Mouse (Mus musculus) activated CD4-positive, CD25-positive, alpha-beta regulatory T cell, adult 9 weeks (primary cell): ENCODE measurements around the gene Olfr473. TPM values are rescaled to one million over a fixed set of nuclear protein-coding genes. Genes with fewer than 3 reads are reported as not detected.

Experiments
- polyA plus RNA-seq: library from polyadenylated mRNA; unstranded; fragments of 100-300 nt; shearing (Covaris generic); gene quantifications from one replicate; pipeline ENCODE4 v1.2.1, GENCODE M21; 2017

Gene Olfr473
- not detected for polyA plus RNA-seq

DNA sequence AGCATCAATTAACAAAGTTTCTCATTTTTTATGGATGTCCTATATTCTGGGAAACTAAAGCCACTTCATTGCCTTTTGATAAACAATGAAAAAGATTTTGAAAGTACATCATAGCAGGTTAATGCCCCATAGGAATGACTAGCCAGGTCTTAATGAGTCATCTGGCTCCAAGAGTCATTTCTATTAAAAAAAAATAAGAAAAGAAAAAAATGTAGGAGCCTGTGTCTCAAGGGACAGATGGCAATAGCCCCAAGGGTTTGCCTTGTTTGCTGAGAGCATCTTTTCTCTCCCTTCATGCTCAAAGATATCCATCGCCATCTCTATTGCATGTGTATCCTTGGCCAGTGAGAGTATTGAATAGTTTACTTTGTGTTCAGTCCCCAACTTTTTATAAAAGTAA is at the start of gene Olfr473:
TSS of gene Olfr473 (plus strand) at position 301 of the 400 bp plus-strand sequence.

DNA sequence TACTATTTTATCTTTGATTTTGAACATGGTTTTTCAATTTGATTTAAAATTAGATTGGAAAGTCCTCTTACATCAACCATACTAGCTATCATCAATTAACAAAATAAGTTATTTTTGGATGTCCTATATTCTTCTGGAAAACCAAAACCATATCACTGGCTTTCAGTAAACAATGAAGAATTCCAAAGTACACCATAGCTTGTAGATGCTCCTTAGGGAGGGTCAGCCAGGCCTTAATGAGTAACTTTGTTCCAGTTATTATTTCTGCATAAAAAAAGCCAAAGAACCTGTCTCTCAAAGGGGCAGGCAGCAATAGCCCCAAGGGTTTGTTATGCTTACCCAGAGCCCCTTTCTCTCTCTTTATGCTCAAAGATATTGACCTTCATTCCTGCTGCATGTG is 32.6 kb upstream of the Olfr473 start, which contains the start of gene Olfr472:
TSS of gene Olfr472 (plus strand) at position 301 of the 400 bp plus-strand sequence.

DNA sequence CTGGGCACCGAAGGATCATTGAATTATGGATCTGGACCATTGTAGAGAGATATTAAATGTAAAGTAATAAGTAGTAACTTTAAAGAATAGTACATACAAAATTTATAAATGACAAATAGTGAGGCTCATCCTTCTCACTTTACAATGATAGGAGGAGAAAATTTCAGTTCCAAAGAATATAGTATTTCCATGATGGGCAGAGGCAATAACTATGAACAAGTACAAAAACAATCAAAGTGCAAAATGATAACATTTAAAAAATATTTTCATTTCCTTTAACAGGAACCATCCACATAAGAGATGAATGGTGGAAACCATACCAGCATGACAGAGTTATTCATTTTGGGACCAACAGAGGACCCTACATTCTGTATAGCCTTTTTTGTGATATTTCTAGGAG is 24.1 kb downstream of the Olfr473 start, which contains the start of gene Olfr474:
TSS of gene Olfr474 (plus strand) at position 301 of the 400 bp plus-strand sequence.

DNA sequence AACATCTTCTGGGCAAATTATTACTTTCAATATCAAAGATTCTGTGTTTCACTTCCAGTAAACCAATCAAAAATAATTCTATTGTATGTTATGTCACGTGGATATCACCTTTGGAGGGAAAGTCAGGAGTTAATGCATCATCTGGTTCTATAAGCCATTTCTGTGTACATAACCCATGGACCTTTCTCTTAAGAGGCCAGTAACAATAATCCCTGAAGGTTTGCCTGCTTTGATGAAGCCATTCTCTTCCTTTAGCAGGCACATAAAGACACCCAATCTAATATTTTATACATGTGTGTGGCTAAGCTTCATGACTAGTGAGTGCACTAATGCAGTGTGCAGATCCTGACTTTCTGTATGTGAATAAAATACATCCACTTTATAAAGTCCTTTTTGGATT is 34.3 kb downstream of the Olfr473 start, which contains the start of gene Olfr476:
TSS of gene Olfr476 (plus strand) at position 301 of the 400 bp plus-strand sequence.

Other genes starting within 250 kb of the Olfr473 start
- not detected for gene Cyb5r2, start 172.4 kb upstream of the Olfr473 start, polyA plus RNA-seq
- not detected for gene Ovch2, start 129.2 kb upstream of the Olfr473 start, polyA plus RNA-seq
- gene Olfr467, start 118.2 kb upstream of the Olfr473 start, polyA plus RNA-seq, result not detected
- gene Olfr469, start 104.9 kb upstream of the Olfr473 start, polyA plus RNA-seq, result not detected
- not detected for gene Olfr470, start 83.0 kb upstream of the Olfr473 start, polyA plus RNA-seq
- not detected for gene Olfr472, start 32.5 kb upstream of the Olfr473 start, polyA plus RNA-seq
- not detected for gene Olfr474, start 24.2 kb downstream of the Olfr473 start, polyA plus RNA-seq
- gene Olfr476, start 34.4 kb downstream of the Olfr473 start, polyA plus RNA-seq, result not detected
- gene Olfr477, start 56.2 kb downstream of the Olfr473 start, polyA plus RNA-seq, result not detected
- not detected for gene Olfr478, start 103.5 kb downstream of the Olfr473 start, polyA plus RNA-seq
- not detected for gene Olfr479, start 120.2 kb downstream of the Olfr473 start, polyA plus RNA-seq
- gene Olfr480, start 136.9 kb downstream of the Olfr473 start, polyA plus RNA-seq, result not detected
- gene Olfr481, start 149.4 kb downstream of the Olfr473 start, polyA plus RNA-seq, result not detected
- not detected for gene Olfr482, start 167.1 kb downstream of the Olfr473 start, polyA plus RNA-seq
- not detected for gene Olfr483, start 170.4 kb downstream of the Olfr473 start, polyA plus RNA-seq
- not detected for gene Olfr484, start 197.0 kb downstream of the Olfr473 start, polyA plus RNA-seq
- gene Olfr485, start 229.4 kb downstream of the Olfr473 start, polyA plus RNA-seq, result not detected
- not detected for gene Olfr486, start 242.3 kb downstream of the Olfr473 start, polyA plus RNA-seq